8 mouse cellular contexts compared by ENCODE assay signal in the genomic region with DNA sequence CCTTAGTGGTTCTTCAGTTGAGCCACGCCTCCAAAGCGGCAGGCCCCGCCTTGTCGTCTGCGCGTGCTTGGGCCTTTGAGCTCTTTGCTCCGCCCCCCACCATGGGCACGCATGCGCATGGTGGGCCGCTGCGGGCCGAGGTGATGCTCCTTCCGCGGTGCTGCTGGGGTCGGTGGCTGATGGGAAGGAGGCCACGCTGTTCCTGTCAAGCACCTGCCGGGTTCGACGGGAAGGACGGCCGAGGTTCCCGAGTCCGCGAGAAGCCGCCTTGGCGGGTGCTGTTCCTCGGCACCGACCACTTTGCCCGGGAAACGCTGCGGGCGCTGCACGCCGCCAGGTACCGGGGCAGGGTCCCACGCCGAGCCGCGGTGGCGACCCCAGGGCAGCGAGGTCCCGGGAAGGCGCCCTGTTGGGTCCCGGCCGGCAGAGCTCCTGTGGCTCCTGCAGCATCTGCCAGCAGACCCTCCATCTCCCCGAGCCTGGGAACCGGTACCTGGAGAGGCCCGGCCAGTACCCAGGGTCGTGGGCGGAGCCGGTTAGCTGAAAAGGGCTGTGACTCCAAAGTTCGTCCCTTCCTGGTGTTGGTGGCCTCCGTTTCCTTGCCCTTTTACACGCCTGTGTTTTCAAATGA. TPM values are rescaled to one million over a fixed set of nuclear protein-coding genes. Genes with fewer than 3 reads are reported as not detected.
A peak's percentile ranks its signal among the peaks of the same experiment; 100 is the strongest.
DNase-seq lines count a peak whose midpoint lies in the region; ATAC-seq and TF ChIP-seq lines count a peak whose summit lies in the region.

A gene (plus strand): TSS at position 112 of the 631 bp plus-strand sequence.

- peak within 1 kb of the TSS; percentile 91 for H3K4me3 ChIP-seq in hindbrain, embryonic 14.5 days (replicated peaks; ENCODE audit: low read length)

- H3K9me3 ChIP-seq in hindbrain, embryonic 14.5 days (ENCODE audit: control insufficient read depth, low read length): no peaks in the 10 kb centered on the region

- peak within 1 kb of the TSS; percentile 52 for H3K4me2 ChIP-seq in hindbrain, embryonic 14.5 days (replicated peaks)

- peak within 1 kb of the TSS; percentile 43; the same call in 1 of the 2 replicates for H3K27ac ChIP-seq in hindbrain, embryonic 14.5 days

- in situ Hi-C loops in Patski (cut with MboI; ENCODE audit: low pct_unique_long_range_greater_than_20kb): no loop called here

- CTCF ChIA-PET in Patski (lab: Charles Lee): interaction anchor here (0.7 to 1.2 kb wide), 4 partner anchors 20 to 65 kb away, joined by 3 to 6 read pairs (median 3); no protein-coding TSS in a partner anchor

- DNase-seq in Patski (ENCODE audit: low read depth, low spot score): peak; percentile 24
- peak; percentile 95 to 96 for DNase-seq in cerebellum, postnatal 14 days
- peak; percentile 76 to 82 for DNase-seq in frontal cortex, postnatal 25 days (ENCODE audit: low spot score in 2 of 2)
- DNase-seq in hindbrain, embryonic 14.5 days (ENCODE audit: low spot score): peak; percentile 95
- DNase-seq in layer of hippocampus, postnatal 36 days: peak; percentile 88 to 90
- DNase-seq in lung, postnatal 36 days: peak; percentile 98
- DNase-seq in retina, postnatal 1 day: peak; percentile 96
- DNase-seq in urinary bladder, adult 18-20 months (ENCODE audit: low spot score in 2 of 2): peak; percentile 88 to 95

- POLR2A ChIA-PET in Patski (lab: Charles Lee): interaction anchor here (0.6 to 1.1 kb wide), 2 partner anchors 13 to 152 kb away, joined by 3 to 5 read pairs; no protein-coding TSS in a partner anchor

- no peak for TF ChIP-seq CTCF in Patski (IDR thresholded peaks at IDR 0.05)

- ATAC-seq in Patski: peak; percentile 73
- peak; percentile 91 for ATAC-seq in hindbrain, embryonic 14.5 days (ENCODE audit: low FRiP score)

- peak within 1 kb of the TSS; percentile 89 for H3K9ac ChIP-seq in hindbrain, embryonic 14.5 days

- peaks cover 6% of the 10 kb centered on the region for H3K4me1 ChIP-seq in hindbrain, embryonic 14.5 days (replicated peaks; ENCODE audit: control insufficient read depth, insufficient read depth, low read length)

- under 1% methylated on average over 54 of the region's 54 CpGs for WGBS in hindbrain, embryonic 14.5 days

- H3K27me3 ChIP-seq in Patski: no peaks in the 10 kb centered on the region
- no peaks in the 10 kb centered on the region for H3K27me3 ChIP-seq in hindbrain, embryonic 14.5 days (ENCODE audit: control insufficient read depth, insufficient read depth, low read length)

- peaks cover 17% of the 10 kb centered on the region for H3K36me3 ChIP-seq in hindbrain, embryonic 14.5 days (replicated peaks; ENCODE audit: control insufficient read depth, insufficient read depth)

RNA-seq across cellular contexts. Expression of the gene that starts here (rescaled TPM):
- 21.3 TPM for polyA plus RNA-seq in Patski (2021)
- 22.0 and 23.7 TPM in 2 replicates for polyA plus RNA-seq in hindbrain, embryonic 14.5 days (2014; fragmentation: Nextera tagmentation; extraction: Ambion mirVana)
- total RNA-seq in layer of hippocampus, postnatal 36 days (2021): 10 to 100 TPM; 17.9 to 20.2 TPM

Comparison
In these comparisons a context has a peak if more than half of its experiments do, and no peak if none do; other contexts are left out.
1. Peak in every context shown above with its lines: DNase-seq, ATAC-seq, H3K4me3 ChIP-seq and H3K27ac ChIP-seq.
2. DNase-seq: peak in every context shown above with its lines; median percentile 98 in lung, postnatal 36 days; 96 in retina, postnatal 1 day; 96 in cerebellum, postnatal 14 days; 95 in hindbrain, embryonic 14.5 days; 92 in urinary bladder, adult 18-20 months; 89 in layer of hippocampus, postnatal 36 days; 79 in frontal cortex, postnatal 25 days; 24 in Patski.